In genomic region chr17:46903876-46904490, GRCm38 (mm10) we compare ENCODE assay signal across 8 mouse cellular contexts. TPM values are rescaled to one million over a fixed set of nuclear protein-coding genes. Genes with fewer than 3 reads are reported as not detected.
DNase-seq lines count a peak whose midpoint lies in the region; ATAC-seq and TF ChIP-seq lines count a peak whose summit lies in the region.

No protein-coding gene starts in this region.

- ATAC-seq in limb, embryonic 13.5 days (ENCODE audit: low FRiP score, low read depth): peak; percentile 64; the same call in 1 of the 2 replicates
- ATAC-seq in midbrain, postnatal 0 days (ENCODE audit: low FRiP score): peak; percentile 71; the same call in 1 of the 2 replicates

- peak overlapping the region; percentile 39 for H3K9ac ChIP-seq in limb, embryonic 13.5 days
- H3K9ac ChIP-seq in midbrain, postnatal 0 days (replicated peaks; ENCODE audit: low read length, poor library complexity, severe bottlenecking): no peak overlapping the region

- H3K9me3 ChIP-seq in limb, embryonic 13.5 days: no peaks in the 10 kb centered on the region
- H3K9me3 ChIP-seq in midbrain, postnatal 0 days (ENCODE audit: low read length): no peaks in the 10 kb centered on the region

- H3K27ac ChIP-seq in limb, embryonic 13.5 days: no peak overlapping the region
- no peak overlapping the region for H3K27ac ChIP-seq in midbrain, postnatal 0 days (ENCODE audit: low read depth, low read length)

- no peaks in the 10 kb centered on the region for H3K36me3 ChIP-seq in limb, embryonic 13.5 days
- H3K36me3 ChIP-seq in midbrain, postnatal 0 days (ENCODE audit: insufficient read depth, low read length): no peaks in the 10 kb centered on the region

- no peak overlapping the region for H3K4me3 ChIP-seq in limb, embryonic 13.5 days
- H3K4me3 ChIP-seq in midbrain, postnatal 0 days (ENCODE audit: low read depth, low read length): no peak overlapping the region

- H3K27me3 ChIP-seq in limb, embryonic 13.5 days: no peaks in the 10 kb centered on the region
- H3K27me3 ChIP-seq in midbrain, postnatal 0 days (ENCODE audit: insufficient read depth, low read length): no peaks in the 10 kb centered on the region

- WGBS in limb, embryonic 13.5 days: 22% methylated on average over 19 of the region's 19 CpGs
- WGBS in midbrain, postnatal 0 days: 20% methylated on average over 19 of the region's 19 CpGs

- H3K4me1 ChIP-seq in limb, embryonic 13.5 days: 0 out of 2 replicates have a peak, but pooled peaks cover 2% of the 10 kb centered on the region
- no peaks in the 10 kb centered on the region for H3K4me1 ChIP-seq in midbrain, postnatal 0 days (ENCODE audit: insufficient read depth, low read length)

- peak overlapping the region; percentile 23 for H3K4me2 ChIP-seq in limb, embryonic 13.5 days (replicated peaks)
- peak overlapping the region; percentile 3 for H3K4me2 ChIP-seq in midbrain, postnatal 0 days (ENCODE audit: low read depth, low read length, poor library complexity, severe bottlenecking)

- DNase-seq in 3134 (ENCODE audit: extremely low read depth, insufficient read length, low spot score): peak; percentile 36
- DNase-seq in adrenal gland, adult 8-10 months: peak; percentile 66
- peak; percentile 85 for DNase-seq in embryo, embryonic 9.5 days (ENCODE audit: extremely low spot score)
- DNase-seq in heart, adult 18-20 months: peak; percentile 81 to 89
- DNase-seq in kidney, adult 11 months: peak; percentile 75
- peak; percentile 78 for DNase-seq in midbrain, postnatal 0 days (ENCODE audit: low spot score)
- DNase-seq in spleen, postnatal 36 days (ENCODE audit: low spot score in 2 of 2): peak; percentile 55 to 58

- peak; percentile 96 for TF ChIP-seq CTCF in midbrain, postnatal 0 days (IDR thresholded peaks at IDR 0.05)

RNA-seq across cellular contexts. Expression of gene Prph2, which starts 6.3 kb away (rescaled TPM):
- not detected for total RNA-seq in adrenal gland, adult 8-10 months (2022)
- not detected for total RNA-seq in heart, adult 18-20 months (2021)
- not detected in 2 replicates for polyA plus RNA-seq in limb, embryonic 13.5 days (2015; fragmentation: Nextera tagmentation; extraction: Ambion mirVana)
- total RNA-seq in midbrain, postnatal 0 days (2014; rRNA removed): not detected in 2 replicates
- polyA plus RNA-seq in midbrain, postnatal 0 days (2015; fragmentation: Nextera tagmentation; extraction: Ambion mirVana): not detected in 2 replicates

RNA-seq across cellular contexts. Expression of gene Tbcc, which starts 13.5 kb away (rescaled TPM):
- 10 to 100 TPM; 22.8 to 28.3 (median 26.7) TPM for total RNA-seq in adrenal gland, adult 8-10 months (2022)
- 10 to 100 TPM; 16.0 to 16.6 TPM for total RNA-seq in heart, adult 18-20 months (2021)
- polyA plus RNA-seq in limb, embryonic 13.5 days (2015; fragmentation: Nextera tagmentation; extraction: Ambion mirVana): 57.8 and 58.0 TPM in 2 replicates
- total RNA-seq in midbrain, postnatal 0 days (2014; rRNA removed): 43.1 and 46.3 TPM in 2 replicates
- 49.9 and 51.2 TPM in 2 replicates for polyA plus RNA-seq in midbrain, postnatal 0 days (2015; fragmentation: Nextera tagmentation; extraction: Ambion mirVana)

RNA-seq across cellular contexts. Expression of gene Bicral, which starts 45.7 kb away (rescaled TPM):
- total RNA-seq in adrenal gland, adult 8-10 months (2022): 10 to 100 TPM; 22.1 to 32.4 (median 26.6) TPM
- total RNA-seq in heart, adult 18-20 months (2021): 10 to 100 TPM in 1 of 2 experiments, 1 to 10 TPM in 1; 7.5 to 13.0 TPM
- polyA plus RNA-seq in limb, embryonic 13.5 days (2015; fragmentation: Nextera tagmentation; extraction: Ambion mirVana): 3.9 and 4.6 TPM in 2 replicates
- 31.2 and 31.6 TPM in 2 replicates for total RNA-seq in midbrain, postnatal 0 days (2014; rRNA removed)
- 6.5 and 7.0 TPM in 2 replicates for polyA plus RNA-seq in midbrain, postnatal 0 days (2015; fragmentation: Nextera tagmentation; extraction: Ambion mirVana)
